Mouse (Mus musculus) MEL (cell line): ENCODE results near the gene Slc8a1. TPM values are rescaled to one million over a fixed set of nuclear protein-coding genes. Genes with fewer than 3 reads are reported as not detected.
A peak's percentile ranks its signal among the peaks of the same experiment; 100 is the strongest.

Experiments
- DNase-seq: peaks from one replicate; pipeline ENCODE4 v3.0.0; 2011; ENCODE audit warnings: low read depth, low spot score
- H3K27ac ChIP-seq: 2 replicates; pipeline ENCODE4 v1.5.1; 2012; ENCODE audit warnings: low read depth, mild to moderate bottlenecking, control low read depth, low read length, moderate library complexity; ENCODE audit not compliant: control insufficient read depth
- H3K27me3 ChIP-seq, 2 experiments: fragments of 150-350 bp in 1 of 2; sonication (generic) in 1 of 2; 2 replicates each; pipeline ENCODE4 v1.6.1; 2012; ENCODE audit warnings: low read length in 2 of 2, mild to moderate bottlenecking in 2 of 2, improper control_type of control experiment in 1 of 2, moderate library complexity in 1 of 2; ENCODE audit not compliant: insufficient read depth in 2 of 2, control insufficient read depth in 1 of 2
- H3K36me3 ChIP-seq, 2 experiments: 2 replicates each; pipeline ENCODE4 v1.6.1; 2012 to 2014; ENCODE audit warnings: low read length in 2 of 2, improper control_type of control experiment in 1 of 2, inconsistent platforms in 1 of 2, mild to moderate bottlenecking in 1 of 2; ENCODE audit not compliant: insufficient read depth in 2 of 2, control insufficient read depth in 1 of 2
- H3K4me1 ChIP-seq, 2 experiments: fragments of 150-350 bp in 1 of 2; sonication (generic) in 1 of 2; 2 replicates each; pipeline ENCODE4 v1.6.1; 2012; ENCODE audit warnings: low read length in 2 of 2, improper control_type of control experiment in 1 of 2, mild to moderate bottlenecking in 1 of 2; ENCODE audit not compliant: insufficient read depth in 2 of 2, control insufficient read depth in 1 of 2
- H3K4me3 ChIP-seq, 2 experiments: fragments of 150-350 bp in 1 of 2; sonication (generic) in 1 of 2; 2 replicates each; pipeline ENCODE4 v1.5.1; 2012; ENCODE audit warnings: low read depth in 2 of 2, low read length in 2 of 2, mild to moderate bottlenecking in 2 of 2, moderate library complexity in 2 of 2, control low read depth in 1 of 2, improper control_type of control experiment in 1 of 2; ENCODE audit not compliant: control insufficient read depth in 1 of 2, insufficient read depth in 1 of 2
- H3K79me2 ChIP-seq: 2 replicates; pipeline ENCODE4 v1.6.1; 2012; ENCODE audit warnings: mild to moderate bottlenecking, low read length, moderate library complexity; ENCODE audit not compliant: control insufficient read depth, poor library complexity, insufficient read depth
- H3K9ac ChIP-seq: 2 replicates; pipeline ENCODE4 v1.6.1; 2012; ENCODE audit warnings: low read depth, mild to moderate bottlenecking, control low read depth, low read length, moderate library complexity; ENCODE audit not compliant: control insufficient read depth, poor library complexity, severe bottlenecking
- H3K9me3 ChIP-seq: fragments of 150-350 bp; sonication (generic); replicated peaks from 2 replicates; pipeline ENCODE4 v1.6.1; 2012; ENCODE audit warnings: mild to moderate bottlenecking, low read length, improper control_type of control experiment, moderate library complexity; ENCODE audit not compliant: insufficient read depth
- BHLHE40 ChIP-seq: IDR thresholded peaks from 2 replicates; pipeline ENCODE4 v1.6.1; 2012; ENCODE audit warnings: low read depth, mild to moderate bottlenecking, inconsistent platforms, low read length, improper control_type of control experiment, borderline replicate concordance
- CHD1 ChIP-seq: IDR thresholded peaks from 2 replicates; pipeline ENCODE4 v1.6.1; 2012; ENCODE audit warnings: low read depth, mild to moderate bottlenecking, inconsistent platforms, low read length, improper control_type of control experiment
- E2F4 ChIP-seq: IDR thresholded peaks from 2 replicates; pipeline ENCODE4 v1.6.1; 2011; ENCODE audit warnings: low read depth, low read length, improper control_type of control experiment, borderline replicate concordance
- ELF1 ChIP-seq: IDR thresholded peaks from 2 replicates; pipeline ENCODE4 v1.6.1; 2014; ENCODE audit warnings: low read depth, mild to moderate bottlenecking, inconsistent platforms, low read length, improper control_type of control experiment, moderate library complexity
- EP300 ChIP-seq, 2 experiments: IDR thresholded peaks; 2 replicates each; pipeline ENCODE4 v1.6.1; 2011; ENCODE audit warnings: improper control_type of control experiment in 2 of 2, low read length in 2 of 2, low read depth in 1 of 2, mild to moderate bottlenecking in 1 of 2
- ETS1 ChIP-seq: IDR thresholded peaks from 2 replicates; pipeline ENCODE4 v1.6.1; 2012; ENCODE audit warnings: low read depth, mild to moderate bottlenecking, inconsistent platforms, low read length, improper control_type of control experiment, moderate library complexity
- GABPA ChIP-seq: IDR thresholded peaks from 2 replicates; pipeline ENCODE4 v1.6.1; 2012; ENCODE audit warnings: low read depth, mild to moderate bottlenecking, inconsistent platforms, low read length, improper control_type of control experiment, moderate library complexity
- GATA1 ChIP-seq: IDR thresholded peaks from 2 replicates; pipeline ENCODE4 v1.6.1; 2011; ENCODE audit warnings: low read depth, low read length, improper control_type of control experiment
- JUND ChIP-seq: IDR thresholded peaks from 2 replicates; pipeline ENCODE4 v1.6.1; 2011; ENCODE audit warnings: low read depth, mild to moderate bottlenecking, improper control_type of control experiment, low read length
- MAZ ChIP-seq: IDR thresholded peaks from 2 replicates; pipeline ENCODE4 v1.6.1; 2012; ENCODE audit warnings: low read depth, mild to moderate bottlenecking, inconsistent platforms, low read length, improper control_type of control experiment
- MEF2A ChIP-seq: IDR thresholded peaks from 2 replicates; pipeline ENCODE4 v1.6.1; 2014; ENCODE audit warnings: low read depth, mild to moderate bottlenecking, inconsistent platforms, low read length, improper control_type of control experiment; ENCODE audit not compliant: poor library complexity, insufficient replicate concordance, severe bottlenecking; ENCODE audit errors: extremely low read depth
- MYB ChIP-seq: IDR thresholded peaks from 2 replicates; pipeline ENCODE4 v1.6.1; 2011; ENCODE audit warnings: mild to moderate bottlenecking, low read depth, low read length, improper control_type of control experiment
- MYC ChIP-seq: IDR thresholded peaks from 2 replicates; pipeline ENCODE4 v1.6.1; 2011; ENCODE audit warnings: low read depth, mild to moderate bottlenecking, low read length, improper control_type of control experiment, moderate library complexity
- NELFE ChIP-seq: IDR thresholded peaks from 2 replicates; pipeline ENCODE4 v1.6.1; 2011; ENCODE audit warnings: low read depth, low read length, improper control_type of control experiment
- POLR2A ChIP-seq, 2 experiments: IDR thresholded peaks; 2 replicates each; pipeline ENCODE4 v1.6.1; 2011 to 2012; ENCODE audit warnings: low read length in 2 of 2, mild to moderate bottlenecking in 2 of 2, control low read depth in 1 of 2, improper control_type of control experiment in 1 of 2, low read depth in 1 of 2, moderate library complexity in 1 of 2; ENCODE audit not compliant: control insufficient read depth in 1 of 2, insufficient read depth in 1 of 2, poor library complexity in 1 of 2
- POLR2AphosphoS2 ChIP-seq: IDR thresholded peaks from 2 replicates; pipeline ENCODE4 v1.6.1; 2011; ENCODE audit warnings: low read length, improper control_type of control experiment
- POLR2AphosphoS5 ChIP-seq: IDR thresholded peaks from 2 replicates; pipeline ENCODE4 v1.6.1; 2012; ENCODE audit warnings: low read depth, borderline replicate concordance, mild to moderate bottlenecking, inconsistent platforms, low read length, moderate library complexity, mixed read lengths
- RAD21 ChIP-seq: IDR thresholded peaks from 2 replicates; pipeline ENCODE4 v1.6.1; 2011; ENCODE audit warnings: mild to moderate bottlenecking, low read depth, low read length, improper control_type of control experiment
- RCOR1 ChIP-seq: IDR thresholded peaks from 2 replicates; pipeline ENCODE4 v1.6.1; 2012; ENCODE audit warnings: low read depth, mild to moderate bottlenecking, inconsistent platforms, low read length, improper control_type of control experiment
- SIN3A ChIP-seq: IDR thresholded peaks from 2 replicates; pipeline ENCODE4 v1.6.1; 2012; ENCODE audit warnings: low read length, improper control_type of control experiment, inconsistent platforms
- SMC3 ChIP-seq: IDR thresholded peaks from 2 replicates; pipeline ENCODE4 v1.6.1; 2011; ENCODE audit warnings: low read depth, low read length, improper control_type of control experiment
- TAL1 ChIP-seq: IDR thresholded peaks from 2 replicates; pipeline ENCODE4 v1.6.1; 2012; ENCODE audit warnings: mild to moderate bottlenecking, inconsistent platforms, low read length, moderate library complexity, mixed read lengths
- TBP ChIP-seq: IDR thresholded peaks from 2 replicates; pipeline ENCODE4 v1.8.0; 2011; ENCODE audit warnings: low read depth, low read length, improper control_type of control experiment
- TCF12 ChIP-seq: IDR thresholded peaks from 2 replicates; pipeline ENCODE4 v1.6.1; 2014; ENCODE audit warnings: low read depth, mild to moderate bottlenecking, inconsistent platforms, low read length, improper control_type of control experiment, moderate library complexity
- UBTF ChIP-seq: IDR thresholded peaks from 2 replicates; pipeline ENCODE4 v1.6.1; 2012; ENCODE audit warnings: low read depth, mild to moderate bottlenecking, inconsistent platforms, low read length, improper control_type of control experiment, moderate library complexity, borderline replicate concordance; ENCODE audit not compliant: insufficient read depth
- USF2 ChIP-seq, 2 experiments: IDR thresholded peaks; 2 replicates each; pipeline ENCODE4 v1.6.1; 2011 to 2012; ENCODE audit warnings: improper control_type of control experiment in 2 of 2, low read length in 2 of 2, borderline replicate concordance in 1 of 2, inconsistent platforms in 1 of 2, low read depth in 1 of 2, mild to moderate bottlenecking in 1 of 2; ENCODE audit not compliant: insufficient read depth in 1 of 2
- ZC3H11A ChIP-seq: IDR thresholded peaks from 2 replicates; pipeline ENCODE4 v1.6.1; 2012; ENCODE audit warnings: low read depth, mild to moderate bottlenecking, inconsistent platforms, low read length, improper control_type of control experiment
- ZKSCAN1 ChIP-seq: IDR thresholded peaks from 2 replicates; pipeline ENCODE4 v1.6.1; 2012; ENCODE audit warnings: low read depth, mild to moderate bottlenecking, inconsistent platforms, low read length, improper control_type of control experiment, moderate library complexity
- ZMIZ1 ChIP-seq: IDR thresholded peaks from 2 replicates; pipeline ENCODE4 v1.6.1; 2012; ENCODE audit warnings: low read depth, mild to moderate bottlenecking, inconsistent platforms, low read length, improper control_type of control experiment, moderate library complexity
- ZNF384 ChIP-seq: IDR thresholded peaks from 2 replicates; pipeline ENCODE4 v1.6.1; 2012; ENCODE audit warnings: low read depth, mild to moderate bottlenecking, inconsistent platforms, low read length, improper control_type of control experiment
- polyA plus RNA-seq, 2 experiments: library from polyadenylated mRNA; stranded (reverse) in 1 of 2; unstranded in 1 of 2; fragments of >175 nt in 1 of 2; fragments of >200 nt in 1 of 2; gene quantifications; 2 replicates each; pipeline versions ENCODE4 v1.2.1 to v1.2.4; 2012; ENCODE audit warnings: low replicate concordance in 2 of 2, low read depth in 1 of 2; ENCODE audit not compliant: insufficient read length in 2 of 2, insufficient read depth in 1 of 2, missing spikeins in 1 of 2
- total RNA-seq: library from RNA; depleted of rRNA; stranded (reverse); fragments of 300-350 nt; gene quantifications from 2 replicates; pipeline ENCODE4 v1.2.3, GENCODE M21; 2012

Gene Slc8a1
- total and polyA plus RNA-seq, 3 experiments = 0.86 to 1.0 TPM; not detected in 1

- Histone ChIP-seq H3K36me3 (peaks cover 0 to 18% of the 10 kb centered on the region in 2 experiments; a peak in 2 of 4 replicates), H3K9ac (no peak overlapping the region), H3K27ac (no peak overlapping the region), H3K4me3 (no peak overlapping the region), H3K4me1 (peaks cover 8 to 18% of the 10 kb centered on the region in 2 experiments; a peak in 3 of 4 replicates), H3K9me3 (no peaks in the 10 kb centered on the region), H3K79me2 (no peaks in the 10 kb centered on the region), H3K27me3 (no peaks in the 10 kb centered on the region)
- DNase-seq = peak; percentile 18
- TF ChIP-seq BHLHE40 (no peak), TCF12 (no peak), E2F4 (no peak), EP300 (IDR thresholded peaks at IDR 0.05; ENCODE audit: low read depth in 1 of 2, low read length in 2 of 2) (no peak), ZMIZ1 (no peak), TAL1 (no peak), JUND (no peak), GABPA (no peak), ETS1 (no peak), SIN3A (no peak), RAD21 (no peak), TBP (no peak), USF2 (IDR thresholded peaks at IDR 0.05; ENCODE audit: borderline replicate concordance in 1 of 2, insufficient read depth in 1 of 2, low read depth in 1 of 2, low read length in 2 of 2) (no peak), NELFE (no peak)
These were observed 34.9 kb downstream of the Slc8a1 start for GRCm38 (mm10) chr17:81703258-81703657.

GRCm38 (mm10) chr17:81701701-81702100 is 36.5 kb downstream of the Slc8a1 start:
- no peaks in the 10 kb centered on the region for H3K27me3 ChIP-seq
- peak; percentile 38; the same call in 1 of the 2 replicates for TF ChIP-seq TCF12
- peak; percentile 63 to 74 for TF ChIP-seq EP300 (IDR thresholded peaks at IDR 0.05; ENCODE audit: low read depth in 1 of 2, low read length in 2 of 2)
- TF ChIP-seq ZMIZ1 = no peak
- TF ChIP-seq POLR2A (IDR thresholded peaks at IDR 0.05; ENCODE audit: control insufficient read depth in 1 of 2, insufficient read depth in 1 of 2, low read depth in 1 of 2, low read length in 2 of 2, poor library complexity in 1 of 2) = no peak
- no peak for TF ChIP-seq ZC3H11A
- TF ChIP-seq ELF1 = no peak
- TF ChIP-seq RAD21 = no peak
- TF ChIP-seq CHD1 = no peak
- peak; percentile 75 for TF ChIP-seq RCOR1
- TF ChIP-seq JUND = no peak
- TF ChIP-seq ZNF384 = no peak
- 0 out of 2 replicates have a peak, but pooled peaks have one; percentile 29 for TF ChIP-seq TBP
- no peak for TF ChIP-seq ZKSCAN1
- TF ChIP-seq MEF2A = peak; percentile 80; the same call in 1 of the 2 replicates
- TF ChIP-seq MAZ = no peak
- TF ChIP-seq POLR2AphosphoS5 = no peak
- no peak for TF ChIP-seq SIN3A
- TF ChIP-seq BHLHE40 = peak; percentile 11; the same call in 1 of the 2 replicates
- no peak for TF ChIP-seq POLR2AphosphoS2
- no peak for TF ChIP-seq SMC3
- TF ChIP-seq E2F4 = no peak
- peak; percentile 92 for TF ChIP-seq GATA1
- TF ChIP-seq MYB = no peak
- no peak for TF ChIP-seq MYC
- no peak for TF ChIP-seq UBTF

More at GRCm38 (mm10) chr17:81701701-81702100, 36.5 kb downstream of the Slc8a1 start:
- H3K9me3 ChIP-seq = no peaks in the 10 kb centered on the region
- H3K27ac ChIP-seq = peak overlapping the region; percentile 34; the same call in 1 of the 2 replicates
- DNase-seq = peak; percentile 53
- peaks cover 16 to 18% of the 10 kb centered on the region in 2 experiments for H3K4me1 ChIP-seq
- H3K9ac ChIP-seq = no peak overlapping the region
- peaks cover 0 to 25% of the 10 kb centered on the region in 2 experiments; a peak in 2 of 4 replicates for H3K36me3 ChIP-seq
- no peaks in the 10 kb centered on the region for H3K79me2 ChIP-seq
- peak overlapping the region in 1 of 2 experiments; percentile 9; a peak in 3 of 4 replicates for H3K4me3 ChIP-seq
